Mouse (Mus musculus): ENCODE data around the gene Zfhx3. TPM values are rescaled to one million over a fixed set of nuclear protein-coding genes. Genes with fewer than 3 reads are reported as not detected.

The Zfhx3 gene
- polyA plus RNA-seq, 1 experiment from 2014 or later: 17.8 TPM

- Histone ChIP-seq H3K4me3 (ENCODE audit: low read length) (no peak overlapping the region), H3K36me3 (ENCODE audit: control insufficient read depth, insufficient read depth, low read length) (no peaks in the 10 kb centered on the region), H3K4me2 (ENCODE audit: low read length) (no peak overlapping the region), H3K27ac (ENCODE audit: low read depth, low read length) (no peak overlapping the region), H3K9ac (ENCODE audit: low read depth, low read length) (no peak overlapping the region), H3K4me1 (ENCODE audit: control insufficient read depth, insufficient read depth, low read depth, low read length) (no peaks in the 10 kb centered on the region), H3K9me3 (ENCODE audit: control insufficient read depth, low read length) (no peaks in the 10 kb centered on the region), H3K27me3 (replicated peaks; ENCODE audit: control insufficient read depth, insufficient read depth, low read length) (no peaks in the 10 kb centered on the region)
- 82% methylated on average over 5 of the region's 5 CpGs for WGBS
- ATAC-seq: no peak
Observed at GRCm38 (mm10) chr8:108869935-108870334, 927.5 kb downstream of the Zfhx3 start.

- no peaks in the 10 kb centered on the region for H3K9me3 ChIP-seq (ENCODE audit: control insufficient read depth, low read length)
- no peak overlapping the region for H3K9ac ChIP-seq (ENCODE audit: low read depth, low read length)
- H3K36me3 ChIP-seq (ENCODE audit: control insufficient read depth, insufficient read depth, low read length): no peaks in the 10 kb centered on the region
- WGBS: 81% methylated on average over 3 of the region's 3 CpGs
- no peak overlapping the region for H3K4me2 ChIP-seq (ENCODE audit: low read length)
- no peaks in the 10 kb centered on the region for H3K27me3 ChIP-seq (replicated peaks; ENCODE audit: control insufficient read depth, insufficient read depth, low read length)
- H3K4me3 ChIP-seq (ENCODE audit: low read length): no peak overlapping the region
- no peak overlapping the region for H3K27ac ChIP-seq (ENCODE audit: low read depth, low read length)
- no peak for ATAC-seq
- H3K4me1 ChIP-seq (ENCODE audit: control insufficient read depth, insufficient read depth, low read depth, low read length): no peaks in the 10 kb centered on the region
Observed at GRCm38 (mm10) chr8:108870371-108870770, 927.9 kb downstream of the Zfhx3 start.

- no peak for ATAC-seq
- no peaks in the 10 kb centered on the region for H3K27me3 ChIP-seq (replicated peaks; ENCODE audit: control insufficient read depth, insufficient read depth, low read length)
- H3K4me3 ChIP-seq (ENCODE audit: low read length): no peak overlapping the region
- no peaks in the 10 kb centered on the region for H3K36me3 ChIP-seq (ENCODE audit: control insufficient read depth, insufficient read depth, low read length)
- no peak overlapping the region for H3K4me2 ChIP-seq (ENCODE audit: low read length)
- H3K27ac ChIP-seq (ENCODE audit: low read depth, low read length): no peak overlapping the region
- H3K4me1 ChIP-seq (ENCODE audit: control insufficient read depth, insufficient read depth, low read depth, low read length): no peaks in the 10 kb centered on the region
- no peak overlapping the region for H3K9ac ChIP-seq (ENCODE audit: low read depth, low read length)
- no peaks in the 10 kb centered on the region for H3K9me3 ChIP-seq (ENCODE audit: control insufficient read depth, low read length)
- 93% methylated on average over 5 of the region's 5 CpGs for WGBS
Observed at GRCm38 (mm10) chr8:108875722-108876121, 933.3 kb downstream of the Zfhx3 start.

- WGBS: 93% methylated on average over 6 of the region's 6 CpGs
- Histone ChIP-seq H3K9me3 (ENCODE audit: control insufficient read depth, low read length) (no peaks in the 10 kb centered on the region), H3K27ac (ENCODE audit: low read depth, low read length) (no peak overlapping the region), H3K4me2 (ENCODE audit: low read length) (no peak overlapping the region), H3K9ac (ENCODE audit: low read depth, low read length) (no peak overlapping the region), H3K36me3 (ENCODE audit: control insufficient read depth, insufficient read depth, low read length) (no peaks in the 10 kb centered on the region), H3K27me3 (replicated peaks; ENCODE audit: control insufficient read depth, insufficient read depth, low read length) (no peaks in the 10 kb centered on the region), H3K4me1 (ENCODE audit: control insufficient read depth, insufficient read depth, low read depth, low read length) (peaks cover 2% of the 10 kb centered on the region; the same call in 1 of the 2 replicates), H3K4me3 (ENCODE audit: low read length) (no peak overlapping the region)
- no peak for ATAC-seq
Observed at GRCm38 (mm10) chr8:108880101-108880500, 937.7 kb downstream of the Zfhx3 start.

- no peak for ATAC-seq
- Histone ChIP-seq H3K27ac (ENCODE audit: low read depth, low read length) (no peak overlapping the region), H3K4me1 (ENCODE audit: control insufficient read depth, insufficient read depth, low read depth, low read length) (peaks cover 11% of the 10 kb centered on the region), H3K4me2 (ENCODE audit: low read length) (no peak overlapping the region), H3K9me3 (ENCODE audit: control insufficient read depth, low read length) (no peaks in the 10 kb centered on the region), H3K36me3 (ENCODE audit: control insufficient read depth, insufficient read depth, low read length) (no peaks in the 10 kb centered on the region), H3K4me3 (ENCODE audit: low read length) (no peak overlapping the region), H3K9ac (ENCODE audit: low read depth, low read length) (no peak overlapping the region), H3K27me3 (replicated peaks; ENCODE audit: control insufficient read depth, insufficient read depth, low read length) (no peaks in the 10 kb centered on the region)
- 92% methylated on average over 7 of the region's 7 CpGs for WGBS
Observed at GRCm38 (mm10) chr8:108881336-108881735, 938.9 kb downstream of the Zfhx3 start.

GRCm38 (mm10) chr8:108882073-108882472 lies 939.6 kb downstream of the Zfhx3 start:
- no peak for ATAC-seq
- Histone ChIP-seq H3K4me1 (ENCODE audit: control insufficient read depth, insufficient read depth, low read depth, low read length) (peaks cover 15% of the 10 kb centered on the region), H3K27me3 (replicated peaks; ENCODE audit: control insufficient read depth, insufficient read depth, low read length) (no peaks in the 10 kb centered on the region), H3K9me3 (ENCODE audit: control insufficient read depth, low read length) (no peaks in the 10 kb centered on the region), H3K4me3 (ENCODE audit: low read length) (no peak overlapping the region), H3K27ac (ENCODE audit: low read depth, low read length) (no peak overlapping the region), H3K4me2 (ENCODE audit: low read length) (no peak overlapping the region), H3K36me3 (ENCODE audit: control insufficient read depth, insufficient read depth, low read length) (no peaks in the 10 kb centered on the region), H3K9ac (ENCODE audit: low read depth, low read length) (no peak overlapping the region)
- 73% methylated on average over 9 of the region's 9 CpGs for WGBS

- 88% methylated on average over 6 of the region's 6 CpGs for WGBS
- no peak for ATAC-seq
- no peak overlapping the region for H3K27ac ChIP-seq (ENCODE audit: low read depth, low read length)
Observed at GRCm38 (mm10) chr8:108883381-108883780, 940.9 kb downstream of the Zfhx3 start.

GRCm38 (mm10) chr8:108884947-108885346 lies 942.5 kb downstream of the Zfhx3 start:
- Histone ChIP-seq H3K4me3 (ENCODE audit: low read length) (no peak overlapping the region), H3K9ac (ENCODE audit: low read depth, low read length) (no peak overlapping the region), H3K4me1 (ENCODE audit: control insufficient read depth, insufficient read depth, low read depth, low read length) (peaks cover 27% of the 10 kb centered on the region), H3K27me3 (replicated peaks; ENCODE audit: control insufficient read depth, insufficient read depth, low read length) (no peaks in the 10 kb centered on the region), H3K9me3 (ENCODE audit: control insufficient read depth, low read length) (no peaks in the 10 kb centered on the region), H3K27ac (ENCODE audit: low read depth, low read length) (peak overlapping the region; percentile 41), H3K4me2 (ENCODE audit: low read length) (no peak overlapping the region), H3K36me3 (ENCODE audit: control insufficient read depth, insufficient read depth, low read length) (no peaks in the 10 kb centered on the region)
- 47% methylated on average over 4 of the region's 4 CpGs for WGBS
- ATAC-seq: no peak

More at GRCm38 (mm10) chr8:108883381-108883780, 940.9 kb downstream of the Zfhx3 start:
- peaks cover 21% of the 10 kb centered on the region for H3K4me1 ChIP-seq (ENCODE audit: control insufficient read depth, insufficient read depth, low read depth, low read length)
- no peak overlapping the region for H3K4me3 ChIP-seq (ENCODE audit: low read length)
- no peaks in the 10 kb centered on the region for H3K27me3 ChIP-seq (replicated peaks; ENCODE audit: control insufficient read depth, insufficient read depth, low read length)
- H3K9me3 ChIP-seq (ENCODE audit: control insufficient read depth, low read length): no peaks in the 10 kb centered on the region
- H3K9ac ChIP-seq (ENCODE audit: low read depth, low read length): no peak overlapping the region
- no peak overlapping the region for H3K4me2 ChIP-seq (ENCODE audit: low read length)
- H3K36me3 ChIP-seq (ENCODE audit: control insufficient read depth, insufficient read depth, low read length): no peaks in the 10 kb centered on the region

GRCm38 (mm10) chr8:108885450-108885849 lies 943.0 kb downstream of the Zfhx3 start:
- 22% methylated on average over 14 of the region's 14 CpGs for WGBS
- Histone ChIP-seq H3K9ac (ENCODE audit: low read depth, low read length) (no peak overlapping the region; the same call in 1 of the 2 replicates), H3K4me2 (ENCODE audit: low read length) (no peak overlapping the region), H3K36me3 (ENCODE audit: control insufficient read depth, insufficient read depth, low read length) (no peaks in the 10 kb centered on the region), H3K27me3 (replicated peaks; ENCODE audit: control insufficient read depth, insufficient read depth, low read length) (no peaks in the 10 kb centered on the region), H3K9me3 (ENCODE audit: control insufficient read depth, low read length) (no peaks in the 10 kb centered on the region), H3K4me3 (ENCODE audit: low read length) (no peak overlapping the region), H3K4me1 (ENCODE audit: control insufficient read depth, insufficient read depth, low read depth, low read length) (peaks cover 29% of the 10 kb centered on the region), H3K27ac (ENCODE audit: low read depth, low read length) (peak overlapping the region; percentile 41)
- peak; percentile 59; the same call in 1 of the 2 replicates for ATAC-seq

GRCm38 (mm10) chr8:108885861-108886260 lies 943.4 kb downstream of the Zfhx3 start:
- H3K4me2 ChIP-seq (ENCODE audit: low read length): no peak overlapping the region
- WGBS: 37% methylated on average over 12 of the region's 12 CpGs
- peaks cover 29% of the 10 kb centered on the region for H3K4me1 ChIP-seq (ENCODE audit: control insufficient read depth, insufficient read depth, low read depth, low read length)
- no peaks in the 10 kb centered on the region for H3K27me3 ChIP-seq (replicated peaks; ENCODE audit: control insufficient read depth, insufficient read depth, low read length)
- H3K9me3 ChIP-seq (ENCODE audit: control insufficient read depth, low read length): no peaks in the 10 kb centered on the region
- no peak overlapping the region for H3K4me3 ChIP-seq (ENCODE audit: low read length)
- no peak for ATAC-seq
- no peak overlapping the region for H3K9ac ChIP-seq (ENCODE audit: low read depth, low read length)
- no peaks in the 10 kb centered on the region for H3K36me3 ChIP-seq (ENCODE audit: control insufficient read depth, insufficient read depth, low read length)
- peak overlapping the region; percentile 41 for H3K27ac ChIP-seq (ENCODE audit: low read depth, low read length)

Data from hindbrain, embryonic 16.5 days (tissue).